Mouse (Mus musculus) midbrain, embryonic 13.5 days (tissue): ENCODE measurements around the gene Cant1. TPM values are rescaled to one million over a fixed set of nuclear protein-coding genes. Genes with fewer than 3 reads are reported as not detected.

Experiments used
- ATAC-seq: fragments of 200-750 bp; cut with Nextera tagmentation; 2 replicates; pipeline ENCODE4 v1.8.0; 2017; ENCODE audit warnings: mild to moderate bottlenecking, moderate TSS enrichment, moderate library complexity
- H3K27ac ChIP-seq: fragments of 300-500 bp; sonication (generic); 2 replicates; pipeline ENCODE4 v1.5.1; 2015; ENCODE audit warnings: inconsistent platforms, mild to moderate bottlenecking, moderate library complexity
- H3K27me3 ChIP-seq: fragments of 300-500 bp; sonication (generic); 2 replicates; pipeline ENCODE4 v1.6.1; 2015; ENCODE audit warnings: mild to moderate bottlenecking, inconsistent platforms
- H3K36me3 ChIP-seq: fragments of 300-500 bp; sonication (generic); 2 replicates; pipeline ENCODE4 v1.6.1; 2015; ENCODE audit warnings: mild to moderate bottlenecking, inconsistent platforms
- H3K4me1 ChIP-seq: fragments of 300-500 bp; sonication (generic); replicated peaks from 2 replicates; pipeline ENCODE4 v1.6.1; 2015; ENCODE audit warnings: inconsistent platforms
- H3K4me2 ChIP-seq: fragments of 300-500 bp; sonication (generic); replicated peaks from 2 replicates; pipeline ENCODE4 v1.6.1; 2015; ENCODE audit warnings: moderate library complexity, mild to moderate bottlenecking, inconsistent platforms
- H3K4me3 ChIP-seq: fragments of 300-500 bp; sonication (generic); replicated peaks from 2 replicates; pipeline ENCODE4 v1.5.1; 2015; ENCODE audit warnings: mild to moderate bottlenecking, inconsistent platforms
- H3K9ac ChIP-seq: fragments of 300-500 bp; sonication (generic); replicated peaks from 2 replicates; pipeline ENCODE4 v1.6.1; 2015; ENCODE audit warnings: mild to moderate bottlenecking, inconsistent platforms
- H3K9me3 ChIP-seq: fragments of 300-500 bp; sonication (generic); 2 replicates; pipeline ENCODE4 v1.6.1; 2016; ENCODE audit warnings: mild to moderate bottlenecking, inconsistent platforms
- WGBS: fragments of 180-500 bp; shearing (Covaris S2); methylation state at CpG from one replicate; pipeline ENCODE4 v1.1.7; 2015; 5-methylcytosine and 5-hydroxymethylcytosine counted together
- polyA plus RNA-seq: library from polyadenylated mRNA; unstranded; fragments of >200 nt; fragmentation: Nextera tagmentation; extraction: Ambion mirVana; gene quantifications from 2 replicates; pipeline ENCODE4 v1.2.1, GENCODE M21; 2015

Cant1 gene
- polyA plus RNA-seq: 23.5 and 26.0 TPM in 2 replicates

GRCm38 (mm10) chr11:118418834-118419504 lies at the start of gene Cant1:
Cant1 (minus strand) TSS chr11:118419086.
- ATAC-seq: peak; percentile 95
- under 1% methylated on average over 47 of the region's 50 CpGs for WGBS
- Histone ChIP-seq H3K4me2 (peak within 1 kb of the TSS; percentile 89), H3K27me3 (no peaks in the 10 kb centered on the region), H3K9me3 (no peaks in the 10 kb centered on the region), H3K27ac (peak within 1 kb of the TSS; percentile 62), H3K9ac (peak within 1 kb of the TSS; percentile 91), H3K4me3 (peak within 1 kb of the TSS; percentile 72), H3K4me1 (peaks cover 44% of the 10 kb centered on the region), H3K36me3 (peaks cover 20% of the 10 kb centered on the region)

GRCm38 (mm10) chr11:118467441-118468035 lies 48.7 kb upstream of the Cant1 start:
- H3K9ac ChIP-seq: no peak overlapping the region
- H3K36me3 ChIP-seq: no peaks in the 10 kb centered on the region
- H3K27ac ChIP-seq: no peak overlapping the region
- peaks cover 8% of the 10 kb centered on the region; the same call in 1 of the 2 replicates for H3K4me1 ChIP-seq
- no peaks in the 10 kb centered on the region for H3K9me3 ChIP-seq
- WGBS: 51% methylated on average over 11 of the region's 11 CpGs
- no peaks in the 10 kb centered on the region for H3K27me3 ChIP-seq
- no peak overlapping the region for H3K4me3 ChIP-seq
- H3K4me2 ChIP-seq: no peak overlapping the region
- no peak for ATAC-seq

- Histone ChIP-seq H3K4me3 (no peak overlapping the region), H3K27me3 (0 out of 2 replicates have a peak, but pooled peaks cover 3% of the 10 kb centered on the region), H3K9me3 (no peaks in the 10 kb centered on the region), H3K27ac (no peak overlapping the region), H3K9ac (no peak overlapping the region), H3K4me2 (no peak overlapping the region), H3K4me1 (0 out of 2 replicates have a peak, but pooled peaks cover under 1% of the 10 kb centered on the region), H3K36me3 (no peaks in the 10 kb centered on the region)
- ATAC-seq: no peak
- 58% methylated on average over 6 of the region's 6 CpGs for WGBS
These were observed 41.4 kb upstream of the Cant1 start for GRCm38 (mm10) chr11:118460280-118460679.

- Histone ChIP-seq H3K27ac (no peak overlapping the region), H3K27me3 (0 out of 2 replicates have a peak, but pooled peaks cover 3% of the 10 kb centered on the region), H3K9me3 (no peaks in the 10 kb centered on the region), H3K36me3 (no peaks in the 10 kb centered on the region), H3K4me1 (0 out of 2 replicates have a peak, but pooled peaks cover 6% of the 10 kb centered on the region), H3K9ac (no peak overlapping the region), H3K4me3 (no peak overlapping the region), H3K4me2 (no peak overlapping the region)
- 79% methylated on average over 4 of the region's 4 CpGs for WGBS
- no peak for ATAC-seq
These were observed 40.6 kb upstream of the Cant1 start for GRCm38 (mm10) chr11:118459536-118459935.

GRCm38 (mm10) chr11:118459051-118459450 lies 40.2 kb upstream of the Cant1 start:
- no peak overlapping the region for H3K4me3 ChIP-seq
- ATAC-seq: no peak
- H3K9ac ChIP-seq: no peak overlapping the region
- no peaks in the 10 kb centered on the region for H3K36me3 ChIP-seq
- 74% methylated on average over 8 of the region's 8 CpGs for WGBS
- H3K9me3 ChIP-seq: no peaks in the 10 kb centered on the region
- no peak overlapping the region for H3K4me2 ChIP-seq
- 0 out of 2 replicates have a peak, but pooled peaks cover 6% of the 10 kb centered on the region for H3K4me1 ChIP-seq
- 0 out of 2 replicates have a peak, but pooled peaks cover 3% of the 10 kb centered on the region for H3K27me3 ChIP-seq
- H3K27ac ChIP-seq: no peak overlapping the region

- H3K4me3 ChIP-seq: no peak overlapping the region
- no peak for ATAC-seq
- 0 out of 2 replicates have a peak, but pooled peaks cover 3% of the 10 kb centered on the region for H3K27me3 ChIP-seq
- H3K36me3 ChIP-seq: no peaks in the 10 kb centered on the region
- H3K27ac ChIP-seq: no peak overlapping the region
- WGBS: 82% methylated on average over 11 of the region's 11 CpGs
- no peak overlapping the region for H3K9ac ChIP-seq
- H3K4me1 ChIP-seq: 0 out of 2 replicates have a peak, but pooled peaks cover 6% of the 10 kb centered on the region
- H3K9me3 ChIP-seq: no peaks in the 10 kb centered on the region
- H3K4me2 ChIP-seq: no peak overlapping the region
These were observed 38.1 kb upstream of the Cant1 start for GRCm38 (mm10) chr11:118456937-118457336.

GRCm38 (mm10) chr11:118455788-118456187 lies 36.9 kb upstream of the Cant1 start:
- WGBS: 89% methylated on average over 6 of the region's 6 CpGs
- Histone ChIP-seq H3K4me3 (no peak overlapping the region), H3K9ac (no peak overlapping the region), H3K27ac (no peak overlapping the region), H3K4me1 (0 out of 2 replicates have a peak, but pooled peaks cover 6% of the 10 kb centered on the region), H3K4me2 (no peak overlapping the region), H3K27me3 (0 out of 2 replicates have a peak, but pooled peaks cover 3% of the 10 kb centered on the region), H3K36me3 (no peaks in the 10 kb centered on the region), H3K9me3 (no peaks in the 10 kb centered on the region)
- ATAC-seq: no peak

- H3K9ac ChIP-seq: no peak overlapping the region
- no peak overlapping the region for H3K27ac ChIP-seq
- no peak overlapping the region for H3K4me3 ChIP-seq
- 73% methylated on average over 11 of the region's 11 CpGs for WGBS
- H3K27me3 ChIP-seq: 0 out of 2 replicates have a peak, but pooled peaks cover 3% of the 10 kb centered on the region
- no peak overlapping the region for H3K4me2 ChIP-seq
- H3K9me3 ChIP-seq: no peaks in the 10 kb centered on the region
- H3K36me3 ChIP-seq: no peaks in the 10 kb centered on the region
- 0 out of 2 replicates have a peak, but pooled peaks cover 6% of the 10 kb centered on the region for H3K4me1 ChIP-seq
- no peak for ATAC-seq
These were observed 35.2 kb upstream of the Cant1 start for GRCm38 (mm10) chr11:118453886-118454671.

GRCm38 (mm10) chr11:118452955-118453354 lies 34.1 kb upstream of the Cant1 start:
- WGBS: 52% methylated on average over 2 of the region's 2 CpGs
- Histone ChIP-seq H3K4me2 (no peak overlapping the region), H3K9ac (no peak overlapping the region), H3K9me3 (no peaks in the 10 kb centered on the region), H3K4me3 (no peak overlapping the region), H3K27ac (no peak overlapping the region), H3K27me3 (0 out of 2 replicates have a peak, but pooled peaks cover 3% of the 10 kb centered on the region), H3K36me3 (no peaks in the 10 kb centered on the region), H3K4me1 (0 out of 2 replicates have a peak, but pooled peaks cover 6% of the 10 kb centered on the region)
- no peak for ATAC-seq

GRCm38 (mm10) chr11:118451211-118451610 lies 32.3 kb upstream of the Cant1 start:
- no peaks in the 10 kb centered on the region for H3K36me3 ChIP-seq
- H3K4me3 ChIP-seq: no peak overlapping the region
- H3K27me3 ChIP-seq: no peaks in the 10 kb centered on the region
- no peak overlapping the region for H3K4me2 ChIP-seq
- H3K27ac ChIP-seq: no peak overlapping the region
- no peaks in the 10 kb centered on the region for H3K9me3 ChIP-seq
- no peak for ATAC-seq
- H3K4me1 ChIP-seq: 0 out of 2 replicates have a peak, but pooled peaks cover 6% of the 10 kb centered on the region
- WGBS: 83% methylated on average over 6 of the region's 6 CpGs
- H3K9ac ChIP-seq: no peak overlapping the region

- H3K27ac ChIP-seq: no peak overlapping the region
- ATAC-seq: no peak
- no peaks in the 10 kb centered on the region for H3K36me3 ChIP-seq
- no peak overlapping the region for H3K9ac ChIP-seq
- H3K4me2 ChIP-seq: no peak overlapping the region
- H3K4me3 ChIP-seq: no peak overlapping the region
- 88% methylated on average over 8 of the region's 8 CpGs for WGBS
- H3K9me3 ChIP-seq: no peaks in the 10 kb centered on the region
- H3K27me3 ChIP-seq: peaks cover 14% of the 10 kb centered on the region; the same call in 1 of the 2 replicates
- no peaks in the 10 kb centered on the region for H3K4me1 ChIP-seq
These were observed 29.5 kb upstream of the Cant1 start for GRCm38 (mm10) chr11:118448385-118448784.
